Mouse (Mus musculus): ENCODE data around the gene Mrpl9. TPM values are rescaled to one million over a fixed set of nuclear protein-coding genes. Genes with fewer than 3 reads are reported as not detected.

Mrpl9 gene
- 54.0 TPM for polyA plus RNA-seq (2015; fragmentation: Illumina TruSeq; extraction: RNeasy Lipid Tissue Mini Kit (QIAGEN cat#74804); ENCODE audit: insufficient read depth, low replicate concordance)

GRCm38 (mm10) chr3:94442951-94443596 is at the start of gene Mrpl9:
Mrpl9 (plus strand) TSS chr3:94443318.

DNA sequence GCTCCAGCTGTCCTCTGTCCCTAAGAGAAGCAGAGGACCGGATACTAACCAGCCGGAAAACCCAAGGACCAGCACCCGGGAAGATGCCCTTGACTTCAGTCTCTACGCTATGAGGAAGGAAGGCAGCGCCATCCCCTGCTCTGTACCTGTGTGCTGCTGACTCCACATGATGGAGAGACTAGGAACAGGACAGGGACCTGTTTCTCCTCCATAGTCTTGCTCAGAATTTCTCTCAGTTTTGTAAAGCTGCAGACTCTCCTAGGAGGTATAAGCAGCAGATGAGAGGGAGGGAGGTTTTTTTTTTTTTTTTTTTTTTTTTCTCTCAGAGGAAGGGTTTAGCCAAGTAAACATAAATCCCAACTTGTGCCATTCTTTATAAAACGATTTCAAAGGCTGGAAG is 44.9 kb upstream of the Mrpl9 start, which contains the start of gene Lingo4:
TSS of gene Lingo4 (plus strand) at position 301 of the 400 bp plus-strand sequence.

GRCm38 (mm10) chr3:94413031-94413679 is 30.0 kb upstream of the Mrpl9 start, which contains the start of gene Tdrkh:
Tdrkh (plus strand) TSS chr3:94413273.

GRCm38 (mm10) chr3:94443597-94443964 is 463 bp downstream of the Mrpl9 start, which contains the start of gene Oaz3:
Oaz3 (minus strand) TSS chr3:94443915.

DNA sequence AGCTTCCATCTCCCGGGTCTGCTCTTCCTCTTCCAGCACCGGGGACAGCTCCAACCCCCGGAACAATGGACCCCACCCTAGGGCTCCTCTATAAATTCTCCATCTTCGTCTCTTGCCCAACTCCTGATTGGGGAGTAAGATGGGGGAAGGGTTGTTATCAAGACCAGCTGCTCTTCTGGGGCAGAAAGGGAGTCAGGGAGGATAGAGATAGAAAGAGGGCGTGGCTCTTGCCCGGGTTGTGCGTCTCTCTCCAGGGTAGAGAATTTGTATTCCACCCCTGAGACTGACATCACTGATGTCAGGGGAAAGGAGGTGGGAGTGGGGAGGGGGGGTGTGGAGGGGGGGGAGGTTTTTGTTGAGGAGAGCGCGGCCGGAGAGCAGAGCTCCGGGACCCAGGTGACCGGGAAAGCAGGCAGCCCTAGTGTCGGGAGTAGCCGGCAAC is 34.9 kb downstream of the Mrpl9 start, which contains the start of gene Celf3:
TSS of gene Celf3 (plus strand) at position 315 of the 442 bp plus-strand sequence.

GRCm38 (mm10) chr3:94480291-94480884 is 37.3 kb downstream of the Mrpl9 start, which contains the start of gene Riiad1:
Riiad1 (minus strand) TSS chr3:94480341.

Other genes starting within 250 kb of the Mrpl9 start
- not detected for gene Gm5286, start 246.6 kb upstream of the Mrpl9 start, polyA plus RNA-seq (2015; fragmentation: Illumina TruSeq; extraction: RNeasy Lipid Tissue Mini Kit (QIAGEN cat#74804); ENCODE audit: insufficient read depth, low replicate concordance)
- gene Gm4778, start 179.3 kb upstream of the Mrpl9 start, polyA plus RNA-seq (2015; fragmentation: Illumina TruSeq; extraction: RNeasy Lipid Tissue Mini Kit (QIAGEN cat#74804); ENCODE audit: insufficient read depth, low replicate concordance): not detected
- gene Them4, start 133.2 kb upstream of the Mrpl9 start, polyA plus RNA-seq (2015; fragmentation: Illumina TruSeq; extraction: RNeasy Lipid Tissue Mini Kit (QIAGEN cat#74804); ENCODE audit: insufficient read depth, low replicate concordance): 6.1 TPM
- gene Them5, start 101.2 kb upstream of the Mrpl9 start, polyA plus RNA-seq (2015; fragmentation: Illumina TruSeq; extraction: RNeasy Lipid Tissue Mini Kit (QIAGEN cat#74804); ENCODE audit: insufficient read depth, low replicate concordance): not detected
- not detected for gene C2cd4d, start 80.9 kb upstream of the Mrpl9 start, polyA plus RNA-seq (2015; fragmentation: Illumina TruSeq; extraction: RNeasy Lipid Tissue Mini Kit (QIAGEN cat#74804); ENCODE audit: insufficient read depth, low replicate concordance)
- gene Rorc, start 70.5 kb upstream of the Mrpl9 start, polyA plus RNA-seq (2015; fragmentation: Illumina TruSeq; extraction: RNeasy Lipid Tissue Mini Kit (QIAGEN cat#74804); ENCODE audit: insufficient read depth, low replicate concordance): 1.4 TPM
- gene Lingo4, start 44.8 kb upstream of the Mrpl9 start, polyA plus RNA-seq (2015; fragmentation: Illumina TruSeq; extraction: RNeasy Lipid Tissue Mini Kit (QIAGEN cat#74804); ENCODE audit: insufficient read depth, low replicate concordance): 0.23 TPM
- gene Tdrkh, start 30.0 kb upstream of the Mrpl9 start, polyA plus RNA-seq (2015; fragmentation: Illumina TruSeq; extraction: RNeasy Lipid Tissue Mini Kit (QIAGEN cat#74804); ENCODE audit: insufficient read depth, low replicate concordance): 6.1 TPM
- not detected for gene Oaz3, start 597 bp downstream of the Mrpl9 start, polyA plus RNA-seq (2015; fragmentation: Illumina TruSeq; extraction: RNeasy Lipid Tissue Mini Kit (QIAGEN cat#74804); ENCODE audit: insufficient read depth, low replicate concordance)
- gene Celf3, start 35.0 kb downstream of the Mrpl9 start, polyA plus RNA-seq (2015; fragmentation: Illumina TruSeq; extraction: RNeasy Lipid Tissue Mini Kit (QIAGEN cat#74804); ENCODE audit: insufficient read depth, low replicate concordance): not detected
- 1.3 TPM for gene Riiad1, start 37.0 kb downstream of the Mrpl9 start, polyA plus RNA-seq (2015; fragmentation: Illumina TruSeq; extraction: RNeasy Lipid Tissue Mini Kit (QIAGEN cat#74804); ENCODE audit: insufficient read depth, low replicate concordance)
- gene Snx27, start 139.4 kb downstream of the Mrpl9 start, polyA plus RNA-seq (2015; fragmentation: Illumina TruSeq; extraction: RNeasy Lipid Tissue Mini Kit (QIAGEN cat#74804); ENCODE audit: insufficient read depth, low replicate concordance): 44.1 TPM
- gene Gm10972, start 199.8 kb downstream of the Mrpl9 start, polyA plus RNA-seq (2015; fragmentation: Illumina TruSeq; extraction: RNeasy Lipid Tissue Mini Kit (QIAGEN cat#74804); ENCODE audit: insufficient read depth, low replicate concordance): not detected
- gene Tuft1, start 215.6 kb downstream of the Mrpl9 start, polyA plus RNA-seq (2015; fragmentation: Illumina TruSeq; extraction: RNeasy Lipid Tissue Mini Kit (QIAGEN cat#74804); ENCODE audit: insufficient read depth, low replicate concordance): 4.1 TPM

All from spleen, adult 10 weeks (tissue).